Mouse (Mus musculus) embryonic facial prominence, embryonic 10.5 days (tissue): Measurements from ENCODE around the gene Gm42372. TPM values are rescaled to one million over a fixed set of nuclear protein-coding genes. Genes with fewer than 3 reads are reported as not detected.

Experiments used
- DNase-seq: peaks from one replicate; pipeline ENCODE4 v3.0.0-alpha.2; 2017; ENCODE audit warnings: low spot score
- H3K27ac ChIP-seq: fragments of 300-500 bp; sonication (generic); replicated peaks from 2 replicates; pipeline ENCODE4 v1.5.1; 2016; ENCODE audit warnings: mild to moderate bottlenecking
- H3K27me3 ChIP-seq: fragments of 300-500 bp; sonication (generic); replicated peaks from 2 replicates; pipeline ENCODE4 v1.6.1; 2016; ENCODE audit warnings: low read depth, mild to moderate bottlenecking; ENCODE audit not compliant: poor library complexity, severe bottlenecking
- H3K36me3 ChIP-seq: fragments of 300-500 bp; sonication (generic); replicated peaks from 2 replicates; pipeline ENCODE4 v1.6.1; 2016; ENCODE audit warnings: mild to moderate bottlenecking, moderate library complexity
- H3K4me1 ChIP-seq: fragments of 300-500 bp; sonication (generic); 2 replicates; pipeline ENCODE4 v1.6.1; 2016
- H3K4me3 ChIP-seq: fragments of 300-500 bp; sonication (generic); 2 replicates; pipeline ENCODE4 v1.5.1; 2016; ENCODE audit warnings: mild to moderate bottlenecking, moderate library complexity
- H3K9me3 ChIP-seq: fragments of 300-500 bp; sonication (generic); 2 replicates; pipeline ENCODE4 v1.6.1; 2016; ENCODE audit warnings: mild to moderate bottlenecking
- WGBS: fragments of 180-500 bp; shearing (Covaris S2); methylation state at CpG from one replicate; pipeline ENCODE4 v1.1.7; 2016; 5-methylcytosine and 5-hydroxymethylcytosine counted together
- polyA plus RNA-seq: library from polyadenylated mRNA; unstranded; fragments of >200 nt; fragmentation: Nextera tagmentation; extraction: Ambion mirVana; gene quantifications from 2 replicates; pipeline ENCODE4 v1.2.1, GENCODE M21; 2016

Gm42372 gene
- polyA plus RNA-seq, 1 experiment from 2014 or later: 0.86 TPM

GRCm38 (mm10) chr7:17019426-17020166 is 36.7 kb downstream of the Gm42372 start:
- WGBS: 89% methylated on average over 7 of the region's 7 CpGs
- no peak for DNase-seq
- Histone ChIP-seq H3K27ac (no peak overlapping the region), H3K36me3 (peaks cover 97% of the 10 kb centered on the region), H3K9me3 (no peaks in the 10 kb centered on the region), H3K27me3 (no peaks in the 10 kb centered on the region), H3K4me1 (peaks cover 10% of the 10 kb centered on the region; the same call in 1 of the 2 replicates), H3K4me3 (no peak overlapping the region)

GRCm38 (mm10) chr7:17022176-17022575 is 39.3 kb downstream of the Gm42372 start:
- Histone ChIP-seq H3K27ac (no peak overlapping the region), H3K36me3 (peaks cover 86% of the 10 kb centered on the region), H3K4me3 (no peak overlapping the region), H3K4me1 (peaks cover 36% of the 10 kb centered on the region), H3K9me3 (no peaks in the 10 kb centered on the region), H3K27me3 (no peaks in the 10 kb centered on the region)
- 95% methylated on average over 15 of the region's 15 CpGs for WGBS
- DNase-seq: no peak

- no peaks in the 10 kb centered on the region for H3K27me3 ChIP-seq
- WGBS: 86% methylated on average over 4 of the region's 4 CpGs
- no peaks in the 10 kb centered on the region for H3K9me3 ChIP-seq
- H3K4me1 ChIP-seq: peaks cover 40% of the 10 kb centered on the region
- H3K36me3 ChIP-seq: peaks cover 73% of the 10 kb centered on the region
- DNase-seq: no peak
- peak overlapping the region; percentile 16; the same call in 1 of the 2 replicates for H3K4me3 ChIP-seq
- H3K27ac ChIP-seq: 0 out of 2 replicates have a peak overlapping the region, but pooled peaks have one; percentile 3
Measured at GRCm38 (mm10) chr7:17023701-17024100, 40.8 kb downstream of the Gm42372 start.

GRCm38 (mm10) chr7:17024141-17024540 is 41.3 kb downstream of the Gm42372 start:
- Histone ChIP-seq H3K4me3 (peak overlapping the region; percentile 16; the same call in 1 of the 2 replicates), H3K27me3 (no peaks in the 10 kb centered on the region), H3K27ac (0 out of 2 replicates have a peak overlapping the region, but pooled peaks have one; percentile 3), H3K4me1 (peaks cover 40% of the 10 kb centered on the region), H3K9me3 (no peaks in the 10 kb centered on the region), H3K36me3 (peaks cover 69% of the 10 kb centered on the region)
- WGBS: 93% methylated on average over 6 of the region's 6 CpGs
- no peak for DNase-seq

GRCm38 (mm10) chr7:17024814-17025504 is 42.1 kb downstream of the Gm42372 start:
- Histone ChIP-seq H3K27ac (no peak overlapping the region), H3K4me3 (peak overlapping the region; percentile 16; the same call in 1 of the 2 replicates), H3K4me1 (peaks cover 40% of the 10 kb centered on the region), H3K27me3 (no peaks in the 10 kb centered on the region), H3K9me3 (no peaks in the 10 kb centered on the region), H3K36me3 (peaks cover 61% of the 10 kb centered on the region)
- 86% methylated on average over 10 of the region's 10 CpGs for WGBS
- no peak for DNase-seq

- Histone ChIP-seq H3K36me3 (peaks cover 55% of the 10 kb centered on the region), H3K4me3 (peak overlapping the region; percentile 88), H3K4me1 (peaks cover 40% of the 10 kb centered on the region), H3K27ac (no peak overlapping the region), H3K27me3 (no peaks in the 10 kb centered on the region), H3K9me3 (no peaks in the 10 kb centered on the region)
- WGBS: 89% methylated on average over 4 of the region's 4 CpGs
- no peak for DNase-seq
Measured at GRCm38 (mm10) chr7:17025505-17025894, 42.6 kb downstream of the Gm42372 start.

- no peak overlapping the region for H3K27ac ChIP-seq
- peaks cover 50% of the 10 kb centered on the region for H3K36me3 ChIP-seq
- no peaks in the 10 kb centered on the region for H3K9me3 ChIP-seq
- H3K4me1 ChIP-seq: peaks cover 40% of the 10 kb centered on the region
- H3K4me3 ChIP-seq: peak overlapping the region; percentile 88
- no peak for DNase-seq
- WGBS: 73% methylated on average over 9 of the region's 9 CpGs
- H3K27me3 ChIP-seq: no peaks in the 10 kb centered on the region
Measured at GRCm38 (mm10) chr7:17025896-17026622, 43.2 kb downstream of the Gm42372 start.

GRCm38 (mm10) chr7:17026710-17027587 is 44.1 kb downstream of the Gm42372 start:
- Histone ChIP-seq H3K9me3 (no peaks in the 10 kb centered on the region), H3K36me3 (peaks cover 41% of the 10 kb centered on the region), H3K27ac (peak overlapping the region; percentile 94), H3K4me3 (peak overlapping the region; percentile 88), H3K4me1 (peaks cover 40% of the 10 kb centered on the region), H3K27me3 (no peaks in the 10 kb centered on the region)
- DNase-seq: no peak
- WGBS: 7% methylated on average over 24 of the region's 24 CpGs

- Histone ChIP-seq H3K36me3 (peaks cover 33% of the 10 kb centered on the region), H3K27ac (peak within 1 kb of the TSS; percentile 94), H3K27me3 (no peaks in the 10 kb centered on the region), H3K4me3 (peak within 1 kb of the TSS; percentile 88), H3K9me3 (no peaks in the 10 kb centered on the region), H3K4me1 (peaks cover 40% of the 10 kb centered on the region)
- peak; percentile 98 for DNase-seq
- WGBS: under 1% methylated on average over 58 of the region's 58 CpGs
Measured at GRCm38 (mm10) chr7:17027588-17028343, 44.9 kb downstream of the Gm42372 start, which contains the start of gene Ppp5c. Gene Ppp5c (minus strand): TSS chr7:17027924.

GRCm38 (mm10) chr7:17028923-17029322 is 46.0 kb downstream of the Gm42372 start:
- WGBS: 75% methylated on average over 7 of the region's 7 CpGs
- Histone ChIP-seq H3K9me3 (no peaks in the 10 kb centered on the region), H3K27me3 (no peaks in the 10 kb centered on the region), H3K36me3 (peaks cover 21% of the 10 kb centered on the region), H3K4me1 (peaks cover 37% of the 10 kb centered on the region), H3K27ac (no peak overlapping the region), H3K4me3 (no peak overlapping the region)
- no peak for DNase-seq

- H3K27me3 ChIP-seq: no peaks in the 10 kb centered on the region
- WGBS: 85% methylated on average over 7 of the region's 7 CpGs
- H3K9me3 ChIP-seq: no peaks in the 10 kb centered on the region
- H3K4me1 ChIP-seq: peaks cover 24% of the 10 kb centered on the region
- no peak for DNase-seq
- no peak overlapping the region for H3K4me3 ChIP-seq
- H3K36me3 ChIP-seq: peaks cover 13% of the 10 kb centered on the region
- H3K27ac ChIP-seq: no peak overlapping the region
Measured at GRCm38 (mm10) chr7:17030239-17030638, 47.4 kb downstream of the Gm42372 start.
